Mouse (Mus musculus) heart, embryonic 12.5 days (tissue): ENCODE measurements around the gene Kansl1. TPM values are rescaled to one million over a fixed set of nuclear protein-coding genes. Genes with fewer than 3 reads are reported as not detected.
A peak's percentile ranks its signal among the peaks of the same experiment; 100 is the strongest.

Source experiments
- ATAC-seq: fragments of 200-750 bp; cut with Nextera tagmentation; 2 replicates; pipeline ENCODE4 v1.8.0; 2017; ENCODE audit warnings: moderate TSS enrichment, moderate library complexity; ENCODE audit not compliant: insufficient number of reproducible peaks, low FRiP score
- H3K27ac ChIP-seq: fragments of 300-500 bp; sonication (generic); 2 replicates; pipeline ENCODE4 v1.5.1; 2016; ENCODE audit warnings: mild to moderate bottlenecking, moderate library complexity; ENCODE audit not compliant: poor library complexity, severe bottlenecking
- H3K27me3 ChIP-seq: fragments of 300-500 bp; sonication (generic); replicated peaks from 2 replicates; pipeline ENCODE4 v1.6.1; 2016; ENCODE audit warnings: mild to moderate bottlenecking, moderate library complexity
- H3K36me3 ChIP-seq: fragments of 300-500 bp; sonication (generic); 2 replicates; pipeline ENCODE4 v1.6.1; 2016; ENCODE audit warnings: mild to moderate bottlenecking, moderate library complexity
- H3K4me1 ChIP-seq: fragments of 300-500 bp; sonication (generic); replicated peaks from 2 replicates; pipeline ENCODE4 v1.6.1; 2016; ENCODE audit warnings: mild to moderate bottlenecking
- H3K4me2 ChIP-seq: fragments of 300-500 bp; sonication (generic); 2 replicates; pipeline ENCODE4 v1.6.1; 2016; ENCODE audit warnings: mild to moderate bottlenecking, moderate library complexity
- H3K4me3 ChIP-seq: fragments of 300-500 bp; sonication (generic); 2 replicates; pipeline ENCODE4 v1.5.1; 2016; ENCODE audit warnings: mild to moderate bottlenecking
- H3K9ac ChIP-seq: fragments of 300-500 bp; sonication (generic); 2 replicates; pipeline ENCODE4 v1.6.1; 2016; ENCODE audit warnings: mild to moderate bottlenecking, moderate library complexity
- H3K9me3 ChIP-seq: fragments of 300-500 bp; sonication (generic); replicated peaks from 2 replicates; pipeline ENCODE4 v1.6.1; 2016; ENCODE audit warnings: mild to moderate bottlenecking, moderate library complexity
- WGBS: fragments of 180-500 bp; shearing (Covaris S2); methylation state at CpG from one replicate; pipeline ENCODE4 v1.1.7; 2016; 5-methylcytosine and 5-hydroxymethylcytosine counted together
- polyA plus RNA-seq: library from polyadenylated mRNA; unstranded; fragments of >200 nt; fragmentation: Nextera tagmentation; extraction: Ambion mirVana; gene quantifications from 2 replicates; pipeline ENCODE4 v1.2.1, GENCODE M21; 2016

The Kansl1 gene
- polyA plus RNA-seq, 1 experiment from 2014 or later = 18.1 TPM

DNA sequence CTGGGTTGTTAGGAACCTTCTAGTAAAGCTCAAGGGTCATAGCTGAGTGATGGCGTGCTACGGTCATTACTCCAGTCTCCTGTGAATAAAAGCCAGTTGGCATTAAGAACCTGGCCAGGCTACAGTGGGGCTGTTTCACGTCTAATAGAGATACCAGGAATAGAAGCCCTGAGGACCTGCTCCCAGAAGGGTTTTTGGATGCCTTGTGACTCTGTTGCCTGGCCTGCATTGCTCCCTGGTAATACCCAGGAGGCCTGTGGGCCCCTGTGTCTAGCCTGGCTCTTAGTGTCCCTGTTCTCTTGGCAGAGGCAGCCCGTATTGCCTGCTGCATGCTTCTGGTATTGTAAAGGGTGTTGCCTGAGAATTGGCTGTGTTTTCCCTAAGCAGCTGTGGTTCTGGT lies 161.5 kb downstream of the Kansl1 start:
- H3K4me3 ChIP-seq = no peak overlapping the region
- H3K4me2 ChIP-seq = no peak overlapping the region
- peaks cover 42% of the 10 kb centered on the region for H3K27me3 ChIP-seq
- H3K27ac ChIP-seq = no peak overlapping the region
- no peak overlapping the region for H3K9ac ChIP-seq
- peaks cover 8% of the 10 kb centered on the region for H3K4me1 ChIP-seq
- WGBS = 76% methylated on average over 4 of the region's 4 CpGs
- no peaks in the 10 kb centered on the region for H3K9me3 ChIP-seq
- H3K36me3 ChIP-seq = no peaks in the 10 kb centered on the region
- no peak for ATAC-seq

DNA sequence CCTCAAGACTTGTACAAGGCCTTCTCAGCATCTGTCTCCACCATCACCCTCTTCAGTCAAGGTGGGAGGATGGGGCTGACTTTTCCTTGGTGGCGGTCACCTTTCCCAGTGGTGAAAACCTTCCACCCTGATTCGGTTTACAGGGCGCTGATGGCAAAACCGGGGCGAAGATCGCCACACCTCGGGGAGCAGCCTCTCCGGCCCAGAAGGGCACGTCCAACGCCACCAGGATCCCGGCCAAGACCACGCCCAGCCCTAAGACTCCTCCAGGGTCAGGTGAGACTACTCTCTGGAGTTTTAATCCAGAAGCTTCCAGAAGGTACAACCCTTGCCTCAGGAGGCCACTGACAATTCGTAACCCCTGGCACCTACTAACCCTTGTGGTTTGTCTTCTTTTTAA lies 162.2 kb downstream of the Kansl1 start:
- no peak overlapping the region for H3K4me2 ChIP-seq
- no peaks in the 10 kb centered on the region for H3K36me3 ChIP-seq
- H3K4me1 ChIP-seq = peaks cover 9% of the 10 kb centered on the region
- no peak overlapping the region for H3K4me3 ChIP-seq
- H3K9me3 ChIP-seq = no peaks in the 10 kb centered on the region
- no peak overlapping the region for H3K27ac ChIP-seq
- no peak overlapping the region for H3K9ac ChIP-seq
- peaks cover 38% of the 10 kb centered on the region for H3K27me3 ChIP-seq
- ATAC-seq = no peak
- 89% methylated on average over 13 of the region's 13 CpGs for WGBS

DNA sequence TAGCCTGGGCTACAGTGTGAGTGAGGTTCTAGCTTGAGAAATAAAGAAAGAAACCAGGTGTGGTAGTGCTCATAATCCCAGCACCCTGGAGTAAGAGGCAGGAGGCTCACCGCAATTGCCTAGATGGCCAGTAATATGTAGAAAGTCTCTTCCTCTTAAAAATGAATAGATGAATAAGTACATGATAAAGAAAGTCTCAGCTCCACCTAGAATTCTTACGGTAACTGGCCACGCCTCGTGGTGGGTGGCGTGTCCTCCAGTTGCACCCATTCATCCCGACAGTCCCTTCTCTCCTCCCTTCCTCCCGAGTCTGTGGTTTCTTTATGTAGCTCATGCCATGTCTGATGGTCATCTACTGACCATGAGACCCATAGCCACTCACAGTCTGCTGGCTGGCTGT lies 162.9 kb downstream of the Kansl1 start:
- peaks cover 30% of the 10 kb centered on the region for H3K27me3 ChIP-seq
- no peak for ATAC-seq
- H3K4me2 ChIP-seq = no peak overlapping the region
- H3K9me3 ChIP-seq = no peaks in the 10 kb centered on the region
- H3K4me1 ChIP-seq = peaks cover 17% of the 10 kb centered on the region
- no peak overlapping the region for H3K9ac ChIP-seq
- 91% methylated on average over 7 of the region's 7 CpGs for WGBS
- no peak overlapping the region for H3K27ac ChIP-seq
- H3K4me3 ChIP-seq = no peak overlapping the region
- H3K36me3 ChIP-seq = no peaks in the 10 kb centered on the region

DNA sequence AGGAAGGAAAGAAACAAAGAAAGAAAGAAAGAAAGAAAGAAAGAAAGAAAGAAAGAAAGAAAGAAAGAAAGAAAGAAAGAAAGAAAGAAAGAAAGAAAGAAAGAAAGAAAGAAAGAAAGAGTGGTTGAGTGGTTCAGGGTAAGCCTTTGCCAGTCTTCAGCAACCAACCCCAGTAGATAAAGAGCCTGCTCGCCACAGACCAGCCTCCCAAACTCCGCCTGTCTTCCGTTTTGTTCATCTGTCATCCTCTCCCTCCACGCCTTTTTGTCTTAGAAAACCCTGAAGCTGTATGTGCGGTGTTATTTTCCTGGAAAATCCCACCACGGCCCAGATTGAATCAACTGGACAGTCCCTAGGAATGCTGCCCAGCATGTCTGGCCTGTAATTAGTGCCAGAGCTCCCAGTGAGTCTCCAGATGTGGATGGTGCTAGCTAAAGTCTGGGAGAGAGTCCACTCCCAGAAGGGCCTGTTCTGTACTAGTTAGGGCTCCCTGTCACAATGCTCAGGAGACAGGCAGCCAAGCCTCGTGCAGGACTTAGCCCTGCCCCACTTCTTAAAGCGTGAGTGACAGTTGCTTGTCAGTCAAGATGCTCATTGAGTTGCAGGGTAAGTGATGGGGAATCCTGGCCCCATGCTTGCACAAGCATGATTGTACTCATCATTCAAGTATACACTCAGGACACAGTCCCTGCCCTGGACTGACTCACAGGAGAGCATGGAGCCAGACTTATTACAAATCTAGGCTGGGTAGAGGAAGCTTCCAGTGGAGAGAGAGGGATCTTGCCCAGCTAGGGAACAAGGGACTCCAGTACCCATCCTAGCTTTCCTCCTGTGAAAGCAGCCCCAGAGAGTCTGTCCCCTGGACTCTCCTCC lies 165.3 kb downstream of the Kansl1 start:
- Histone ChIP-seq H3K9ac (no peak overlapping the region), H3K9me3 (no peaks in the 10 kb centered on the region), H3K4me3 (no peak overlapping the region), H3K4me1 (peaks cover 15% of the 10 kb centered on the region), H3K27me3 (0 out of 2 replicates have a peak, but pooled peaks cover 9% of the 10 kb centered on the region), H3K36me3 (no peaks in the 10 kb centered on the region), H3K27ac (no peak overlapping the region), H3K4me2 (no peak overlapping the region)
- WGBS = 57% methylated on average over 8 of the region's 8 CpGs
- ATAC-seq = no peak

DNA sequence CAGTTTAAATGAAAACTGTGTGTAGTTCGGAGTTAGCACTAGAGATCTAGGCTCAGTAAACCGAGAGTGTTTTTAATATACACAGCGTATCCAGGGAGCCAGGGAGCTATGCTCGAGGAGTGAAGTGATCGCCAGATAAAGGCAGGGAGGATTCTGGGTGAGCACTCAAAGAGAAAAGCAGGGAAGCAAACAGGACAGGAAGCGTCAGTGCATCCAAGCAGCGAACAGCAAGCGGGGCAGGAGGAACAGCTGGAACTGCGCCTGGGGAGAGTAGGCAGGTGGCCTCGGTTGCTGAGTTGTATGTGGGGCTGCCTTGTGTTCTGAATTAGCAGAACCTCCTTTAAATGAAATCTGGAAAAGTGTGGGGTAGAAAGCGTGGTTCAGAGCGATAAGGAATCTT lies 166.0 kb downstream of the Kansl1 start:
- H3K36me3 ChIP-seq = no peaks in the 10 kb centered on the region
- H3K27ac ChIP-seq = no peak overlapping the region
- 0 out of 2 replicates have a peak, but pooled peaks cover 6% of the 10 kb centered on the region for H3K27me3 ChIP-seq
- H3K4me2 ChIP-seq = peak overlapping the region; percentile 22; the same call in 1 of the 2 replicates
- no peaks in the 10 kb centered on the region for H3K9me3 ChIP-seq
- no peak overlapping the region for H3K4me3 ChIP-seq
- no peak for ATAC-seq
- no peak overlapping the region for H3K9ac ChIP-seq
- 50% methylated on average over 12 of the region's 12 CpGs for WGBS
- H3K4me1 ChIP-seq = peaks cover 15% of the 10 kb centered on the region

DNA sequence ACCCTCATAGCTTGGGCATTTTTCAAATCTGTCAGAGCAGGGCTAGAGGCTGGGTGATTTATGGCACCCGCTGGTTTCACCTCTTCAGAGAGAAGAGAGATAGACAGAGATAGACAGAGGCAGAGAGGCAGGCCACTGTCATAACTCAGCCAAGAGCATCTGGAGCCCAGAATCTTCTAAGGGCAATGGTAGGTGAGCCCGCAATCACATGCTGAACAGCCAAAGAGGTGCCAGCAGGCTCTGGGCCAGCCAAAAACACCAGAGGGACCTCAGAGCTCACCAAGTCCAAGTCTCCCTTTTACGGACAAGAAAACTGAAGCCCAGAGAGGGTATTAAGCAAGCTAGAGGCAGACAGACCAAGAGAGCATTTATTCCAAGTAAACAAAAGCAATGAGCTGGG lies 171.0 kb downstream of the Kansl1 start:
- no peaks in the 10 kb centered on the region for H3K36me3 ChIP-seq
- no peaks in the 10 kb centered on the region for H3K27me3 ChIP-seq
- no peak overlapping the region for H3K4me2 ChIP-seq
- H3K27ac ChIP-seq = no peak overlapping the region
- H3K4me3 ChIP-seq = no peak overlapping the region
- H3K4me1 ChIP-seq = peaks cover 25% of the 10 kb centered on the region
- 84% methylated on average over 3 of the region's 3 CpGs for WGBS
- ATAC-seq = no peak
- no peak overlapping the region for H3K9ac ChIP-seq
- no peaks in the 10 kb centered on the region for H3K9me3 ChIP-seq

DNA sequence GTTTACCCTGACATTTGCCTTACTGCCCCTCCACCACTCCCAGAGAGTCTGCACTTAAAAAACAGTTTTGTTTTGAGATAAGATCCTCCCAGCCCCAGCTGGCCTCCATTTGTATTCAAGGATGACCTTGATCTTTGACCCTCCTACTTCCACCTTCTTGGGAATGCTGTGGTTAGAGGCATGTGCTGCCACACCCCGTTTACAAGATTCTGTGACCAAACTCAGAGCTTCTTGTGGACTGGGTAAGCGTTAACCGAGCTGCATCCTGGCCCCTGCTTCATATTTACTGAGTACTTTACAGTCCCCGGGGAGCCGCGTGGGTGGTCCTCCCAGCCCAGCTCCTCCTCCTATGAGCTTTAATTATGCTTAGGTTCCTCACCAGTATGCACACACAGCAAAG lies 173.0 kb downstream of the Kansl1 start:
- no peaks in the 10 kb centered on the region for H3K36me3 ChIP-seq
- no peak overlapping the region for H3K27ac ChIP-seq
- ATAC-seq = peak; percentile 12; the same call in 1 of the 2 replicates
- no peak overlapping the region for H3K4me2 ChIP-seq
- 25% methylated on average over 6 of the region's 6 CpGs for WGBS
- no peak overlapping the region for H3K4me3 ChIP-seq
- H3K9me3 ChIP-seq = no peaks in the 10 kb centered on the region
- peaks cover 11% of the 10 kb centered on the region; the same call in 1 of the 2 replicates for H3K4me1 ChIP-seq
- no peak overlapping the region for H3K9ac ChIP-seq
- no peaks in the 10 kb centered on the region for H3K27me3 ChIP-seq

DNA sequence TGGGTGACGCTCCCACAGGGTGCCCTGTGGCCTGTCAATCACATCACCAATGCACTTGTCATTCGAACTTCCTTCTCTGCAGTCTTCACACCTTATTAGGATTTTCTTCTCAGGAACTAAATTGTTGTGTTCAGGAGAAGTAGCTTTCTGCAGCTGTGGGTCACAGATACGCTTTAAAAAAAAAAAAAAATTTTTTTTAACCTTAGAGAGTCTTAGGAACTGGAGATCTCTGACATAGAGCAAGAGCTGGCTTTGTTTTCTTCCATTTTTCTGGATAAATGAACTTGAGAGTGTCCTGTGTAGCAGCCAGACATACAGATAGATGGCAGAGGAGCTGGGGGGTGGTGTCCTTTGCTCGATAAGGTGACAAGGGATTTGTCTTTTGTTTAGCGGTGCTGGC lies 173.5 kb downstream of the Kansl1 start:
- Histone ChIP-seq H3K27me3 (0 out of 2 replicates have a peak, but pooled peaks cover 4% of the 10 kb centered on the region), H3K9me3 (no peaks in the 10 kb centered on the region), H3K27ac (no peak overlapping the region), H3K4me3 (no peak overlapping the region), H3K4me1 (peaks cover 11% of the 10 kb centered on the region; the same call in 1 of the 2 replicates), H3K9ac (no peak overlapping the region), H3K4me2 (no peak overlapping the region), H3K36me3 (no peaks in the 10 kb centered on the region)
- WGBS = 50% methylated on average over 5 of the region's 5 CpGs
- no peak; the same call in 1 of the 2 replicates for ATAC-seq

DNA sequence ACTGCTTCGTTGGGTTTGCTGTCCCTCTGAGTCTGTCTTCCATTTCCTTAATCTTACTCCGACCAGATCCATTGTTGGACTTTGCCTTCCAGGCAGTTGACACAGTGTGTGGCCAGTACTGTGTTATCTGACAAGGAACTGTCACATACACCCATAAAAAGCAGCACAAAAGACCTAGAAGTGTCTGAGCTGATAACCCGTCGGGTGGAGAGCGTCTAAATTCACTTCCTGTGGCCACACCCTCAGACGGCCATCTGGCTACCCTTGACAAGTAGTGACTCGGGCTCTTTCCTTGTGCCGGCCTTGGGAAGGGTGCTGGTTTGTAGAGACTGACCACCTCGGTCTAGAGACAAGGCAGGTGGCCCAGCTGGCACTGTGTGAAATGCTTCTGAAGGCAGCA lies 175.4 kb downstream of the Kansl1 start:
- Histone ChIP-seq H3K27me3 (0 out of 2 replicates have a peak, but pooled peaks cover 5% of the 10 kb centered on the region), H3K4me1 (peaks cover 13% of the 10 kb centered on the region; the same call in 1 of the 2 replicates), H3K27ac (0 out of 2 replicates have a peak overlapping the region, but pooled peaks have one; percentile 52), H3K9ac (no peak overlapping the region), H3K4me3 (no peak overlapping the region), H3K4me2 (no peak overlapping the region), H3K36me3 (no peaks in the 10 kb centered on the region), H3K9me3 (no peaks in the 10 kb centered on the region)
- peak; percentile 88 for ATAC-seq
- WGBS = 24% methylated on average over 9 of the region's 9 CpGs

DNA sequence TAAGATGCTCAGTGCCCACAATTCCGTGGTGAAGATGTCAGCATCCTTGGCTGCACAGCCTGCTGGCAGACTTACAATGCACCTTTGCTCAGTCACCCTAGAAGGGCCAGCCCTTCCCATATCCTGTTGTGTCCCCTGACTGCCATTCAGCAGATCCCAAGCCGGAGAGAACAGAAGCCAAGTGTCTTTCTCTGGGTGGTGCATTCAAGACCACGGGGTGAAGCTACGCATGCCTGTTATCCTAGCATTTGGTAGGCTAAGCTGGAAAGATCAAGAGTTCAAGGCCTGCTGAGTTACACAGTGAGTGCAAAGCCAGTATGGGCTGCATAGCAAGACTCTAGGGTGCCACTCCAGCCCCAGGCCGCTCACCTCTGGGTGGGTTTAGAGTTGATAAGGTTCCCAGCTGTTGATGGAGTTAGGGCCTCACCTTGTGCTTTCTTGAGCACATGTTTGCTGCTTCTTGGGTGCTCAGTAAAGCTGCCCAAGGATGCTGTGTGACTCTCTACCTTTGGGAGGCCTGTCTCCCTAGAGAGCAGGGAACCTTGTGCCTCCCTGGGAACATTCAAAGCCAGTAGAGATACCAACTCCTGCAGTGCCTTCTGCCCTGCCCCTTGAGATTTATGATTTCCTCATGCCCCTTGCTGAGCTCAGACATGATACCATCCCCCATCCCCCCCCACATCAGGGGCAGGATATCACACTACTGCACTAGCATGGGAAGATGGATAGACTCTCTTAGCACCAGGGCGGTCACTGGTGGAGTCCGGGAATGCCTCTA lies 176.0 kb downstream of the Kansl1 start:
- Histone ChIP-seq H3K4me3 (no peak overlapping the region), H3K4me2 (no peak overlapping the region), H3K27ac (0 out of 2 replicates have a peak overlapping the region, but pooled peaks have one; percentile 52), H3K4me1 (peaks cover 13% of the 10 kb centered on the region; the same call in 1 of the 2 replicates), H3K9ac (no peak overlapping the region), H3K36me3 (no peaks in the 10 kb centered on the region), H3K27me3 (0 out of 2 replicates have a peak, but pooled peaks cover 5% of the 10 kb centered on the region), H3K9me3 (no peaks in the 10 kb centered on the region)
- no peak for ATAC-seq
- WGBS = 79% methylated on average over 7 of the region's 7 CpGs
